Mouse (Mus musculus) thymus, postnatal 14 days (tissue): ENCODE results near the gene Htra1.

Source experiments
- DNase-seq: peaks from one replicate; pipeline ENCODE4 v3.0.0; 2021

Htra1 gene

DNA sequence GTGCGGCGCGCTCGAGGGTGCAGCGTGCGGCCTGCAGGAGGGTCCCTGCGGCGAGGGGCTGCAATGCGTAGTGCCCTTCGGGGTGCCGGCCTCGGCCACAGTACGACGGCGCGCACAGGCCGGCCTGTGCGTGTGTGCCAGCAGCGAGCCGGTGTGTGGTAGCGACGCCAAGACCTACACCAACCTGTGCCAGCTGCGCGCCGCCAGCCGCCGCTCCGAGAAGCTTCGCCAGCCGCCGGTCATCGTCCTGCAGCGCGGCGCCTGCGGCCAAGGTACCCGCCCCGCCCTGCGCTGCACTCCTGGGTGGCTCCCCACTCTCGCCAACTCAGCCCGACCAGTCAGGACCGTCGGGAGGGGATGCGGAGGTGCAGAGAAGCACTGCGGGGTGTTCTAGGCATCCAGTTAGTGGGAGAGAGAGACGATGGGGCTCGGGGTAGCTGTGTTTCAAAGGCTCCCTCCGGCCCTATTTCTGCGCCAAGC is 601 bp downstream of the Htra1 start:
- no peak for DNase-seq

DNA sequence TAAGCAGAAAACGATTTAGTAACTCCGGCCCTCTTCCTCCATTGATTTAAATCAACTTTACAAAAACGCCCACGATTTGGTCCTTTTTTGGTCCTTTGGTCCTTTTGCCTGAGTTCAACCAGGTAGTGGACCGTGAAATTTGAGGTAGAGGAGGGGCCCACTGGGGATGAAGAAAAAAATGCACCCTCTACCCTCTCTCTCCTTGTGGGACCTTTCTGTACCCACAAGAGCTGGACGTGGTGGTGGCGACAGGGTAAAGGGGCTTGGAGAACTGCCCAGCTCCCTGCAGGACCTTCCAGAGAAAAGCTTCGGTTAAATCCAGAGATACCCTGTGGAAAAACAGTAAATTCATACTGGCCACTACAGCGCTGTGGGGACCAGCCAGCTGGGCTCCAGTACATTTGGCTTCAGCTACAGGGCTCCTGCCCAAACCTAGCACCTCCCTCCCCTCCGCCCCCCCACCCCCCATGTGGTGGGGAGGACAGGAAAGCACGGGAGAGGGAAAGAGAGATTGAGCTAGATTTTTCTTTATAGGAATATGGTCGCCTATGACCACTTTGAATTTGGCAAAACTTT is 1.4 kb downstream of the Htra1 start:
- no peak for DNase-seq

DNA sequence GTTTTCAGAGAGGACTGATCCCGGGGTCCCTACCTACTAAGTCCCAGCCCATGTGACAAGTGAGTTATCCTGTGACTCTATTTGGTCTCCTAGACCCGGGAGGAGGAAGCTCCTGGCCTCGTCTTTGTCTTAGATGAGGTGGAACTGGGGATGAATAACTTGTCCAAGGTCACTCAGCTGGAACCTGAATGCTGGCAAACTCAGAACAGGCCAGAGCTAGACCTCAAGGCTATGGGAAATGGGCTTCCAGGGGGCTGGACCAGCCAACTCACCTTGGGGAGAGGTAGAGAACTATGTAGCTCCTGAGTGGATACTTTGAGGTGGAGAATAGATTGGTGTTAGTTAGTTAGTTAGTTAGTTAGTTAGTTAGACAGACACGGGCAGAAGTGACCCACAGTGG is 2.1 kb downstream of the Htra1 start:
- no peak for DNase-seq

DNA sequence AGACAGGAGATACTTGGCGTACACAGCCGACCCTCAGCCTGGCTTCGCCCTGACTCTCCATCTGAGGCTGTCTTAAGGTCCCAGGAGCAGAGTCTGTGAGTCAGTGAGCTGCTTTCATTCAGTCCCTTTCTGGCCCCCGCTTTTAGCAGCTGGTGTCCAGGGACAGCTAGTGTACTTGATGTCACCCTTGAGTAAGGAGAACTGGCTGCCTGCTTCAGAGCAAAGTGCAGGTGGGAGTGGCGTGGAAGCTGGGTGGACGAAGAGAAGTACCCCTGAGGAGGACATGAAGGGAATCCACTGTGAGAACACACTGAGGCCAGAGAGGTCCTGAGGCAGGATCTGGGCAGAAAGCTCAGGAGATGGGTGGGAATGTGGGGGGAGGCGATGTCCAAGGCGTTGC is 3.0 kb downstream of the Htra1 start:
- DNase-seq: no peak

DNA sequence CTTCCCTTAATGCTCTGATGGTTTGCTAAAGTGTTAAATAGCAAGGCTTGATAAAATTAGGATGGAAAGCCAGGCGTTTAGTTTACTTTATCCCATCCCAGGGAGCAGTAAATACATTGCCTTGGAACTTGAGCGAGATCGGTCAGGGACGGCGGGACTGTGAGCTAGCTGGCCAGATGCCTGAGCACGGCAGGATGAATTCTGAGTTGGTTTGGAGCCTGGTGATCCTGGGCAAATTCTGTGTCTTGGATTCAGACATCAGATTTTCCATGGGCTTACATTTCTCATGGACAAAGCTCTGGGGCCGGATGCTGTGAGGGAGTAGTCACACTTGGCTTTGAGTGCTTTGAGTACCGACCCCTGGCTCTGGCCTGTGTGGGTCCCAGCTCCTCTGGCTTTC is 4.8 kb downstream of the Htra1 start:
- no peak for DNase-seq

DNA sequence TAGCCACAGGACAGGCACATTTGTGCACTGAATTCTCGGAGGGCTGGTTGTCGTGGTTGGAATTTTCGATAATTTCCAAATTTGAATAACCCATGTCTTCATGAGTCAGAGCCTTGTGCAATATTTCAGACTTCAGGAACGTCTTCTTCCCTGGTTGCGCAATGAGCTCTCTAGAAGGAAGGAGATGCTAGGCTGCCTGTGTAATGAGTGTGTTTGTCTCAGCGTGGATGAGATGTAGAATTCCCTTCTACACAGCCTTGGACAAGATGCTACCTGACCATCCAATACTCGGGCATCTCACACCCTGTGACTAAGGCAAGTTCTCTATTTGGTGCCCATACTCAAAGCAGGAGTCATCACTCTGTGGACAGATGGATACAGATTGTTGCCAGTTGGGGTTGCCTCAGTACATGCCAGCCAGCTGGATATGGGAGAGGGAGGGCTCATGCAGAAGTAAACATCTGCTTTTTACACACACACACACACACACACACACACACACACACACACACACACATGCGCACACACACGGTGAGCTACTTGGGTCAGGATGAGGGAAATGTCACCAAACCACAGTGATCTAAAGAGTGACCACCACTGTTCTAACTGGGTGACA is 7.5 kb downstream of the Htra1 start:
- no peak for DNase-seq

DNA sequence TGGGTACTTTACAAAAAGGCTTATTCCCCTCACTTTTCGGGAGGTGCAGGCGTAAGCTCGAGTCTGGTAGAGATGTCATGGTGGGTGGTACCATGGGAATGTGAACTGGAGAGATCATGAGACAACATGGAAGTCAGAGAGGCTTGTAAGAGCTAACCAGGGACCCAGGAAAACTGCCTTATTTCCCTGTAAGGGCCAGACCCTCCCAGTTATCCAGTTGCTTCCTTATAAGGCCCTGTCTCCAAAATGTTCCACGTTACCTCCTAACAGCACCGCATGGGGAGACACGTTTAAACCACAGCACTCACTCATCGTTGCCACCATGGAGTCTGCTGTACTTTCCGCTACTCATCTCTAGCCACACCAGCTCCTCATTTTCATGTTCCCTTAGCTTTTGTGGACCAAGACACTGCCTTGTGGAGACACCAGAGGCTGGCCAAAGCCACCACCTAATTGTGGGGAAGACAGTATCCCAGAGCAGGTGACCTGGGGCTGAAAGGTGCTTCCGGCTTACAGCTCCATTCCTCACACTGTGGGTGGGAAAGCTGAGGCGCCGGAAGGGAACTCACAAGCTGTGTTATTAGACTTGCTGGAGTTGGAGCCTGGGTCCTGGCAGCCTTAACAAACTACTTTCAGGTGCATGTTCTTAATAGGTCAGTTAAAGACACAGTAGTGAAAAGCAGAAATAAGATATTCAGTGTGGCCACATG is 9.0 kb downstream of the Htra1 start:
- DNase-seq: no peak

DNA sequence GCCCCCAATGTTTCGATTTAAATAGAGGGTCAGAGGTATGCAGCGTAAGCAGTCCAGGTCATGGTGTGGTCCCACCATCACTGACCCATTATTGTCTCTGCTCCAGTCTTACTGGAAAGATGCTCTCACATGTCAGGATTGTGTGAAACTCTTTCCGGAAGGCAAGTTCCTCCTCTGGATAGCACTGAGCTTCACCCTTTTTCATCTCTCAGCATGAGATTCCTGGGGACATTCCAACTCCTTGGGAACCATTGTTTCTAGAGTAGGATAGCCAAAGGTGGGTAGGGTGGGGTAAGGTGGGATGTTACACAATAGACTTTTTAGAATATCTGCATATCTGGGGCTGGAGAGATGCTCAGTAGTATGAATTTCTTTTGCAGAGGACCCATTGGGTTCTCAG is 9.8 kb downstream of the Htra1 start:
- no peak for DNase-seq

DNA sequence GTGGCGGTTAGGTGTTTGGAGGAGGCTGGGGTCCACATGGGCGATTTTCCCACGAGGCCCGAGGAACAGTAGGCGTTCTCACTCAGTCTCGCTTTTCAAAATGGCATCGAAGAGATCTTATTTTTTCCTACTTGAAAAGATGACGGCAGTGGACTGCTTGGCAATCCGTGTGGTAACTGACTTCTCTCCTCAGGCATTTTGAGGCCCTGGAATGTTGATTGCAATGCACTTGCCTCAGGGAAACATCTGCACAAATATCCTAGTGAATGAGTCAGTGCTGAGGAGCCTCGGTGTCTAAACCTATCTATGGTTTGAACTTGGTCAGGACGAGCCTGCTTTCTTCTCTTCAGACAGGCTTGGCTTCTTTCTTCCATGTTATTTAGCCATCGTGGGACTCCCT is 10.4 kb downstream of the Htra1 start:
- DNase-seq: no peak

DNA sequence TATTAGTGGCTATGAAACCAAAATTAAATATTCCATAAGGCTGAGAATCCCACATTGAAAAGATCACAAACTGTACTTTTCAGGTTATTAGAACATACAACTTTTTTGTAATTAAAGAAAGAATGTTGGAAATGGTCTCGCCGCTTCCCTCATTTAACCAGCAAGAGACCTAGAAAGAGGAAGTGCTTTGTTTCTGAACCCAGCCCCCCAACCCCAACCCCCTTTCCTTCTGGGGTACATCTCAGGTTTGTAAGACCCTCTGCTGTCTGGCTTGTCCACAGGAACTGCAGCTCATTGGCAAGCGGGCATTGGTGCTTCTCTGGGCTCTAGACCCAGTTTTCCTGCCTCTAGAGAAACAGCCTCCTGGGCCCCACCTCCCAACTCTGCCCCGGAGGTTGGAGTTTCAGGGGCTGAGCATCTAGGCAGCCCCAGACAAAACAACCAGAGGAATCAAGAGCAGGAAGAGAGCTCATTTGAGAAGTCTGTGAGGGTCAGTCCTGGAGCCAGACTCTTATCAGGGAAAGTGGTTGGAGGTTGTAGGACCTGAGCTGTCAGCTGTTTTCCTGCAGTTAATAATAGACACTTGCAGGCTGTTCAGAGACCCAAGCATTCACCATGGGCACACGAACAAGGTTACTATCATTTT is 12.8 kb downstream of the Htra1 start:
- DNase-seq: no peak

DNA sequence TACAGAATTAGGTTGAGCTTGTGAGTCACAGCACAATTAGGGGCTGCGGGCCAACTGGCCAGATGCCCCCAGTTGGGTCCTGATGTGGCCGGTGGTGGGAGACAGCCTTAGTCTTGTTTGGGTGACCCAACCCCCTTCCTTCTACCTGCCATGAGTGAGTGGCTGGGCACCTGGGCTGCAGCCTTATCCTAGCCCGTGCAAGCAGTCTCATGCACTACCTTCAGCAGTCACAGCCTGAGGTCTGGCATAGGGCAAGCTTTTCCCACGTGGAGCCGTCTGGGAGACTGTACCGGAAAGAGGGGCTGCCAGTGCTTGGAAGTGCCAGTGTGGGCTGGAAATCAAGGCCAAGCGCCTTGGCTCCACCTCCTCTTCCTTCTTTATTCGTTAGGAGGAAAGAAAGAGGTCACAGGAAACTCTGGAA is 13.4 kb downstream of the Htra1 start:
- DNase-seq: no peak

DNA sequence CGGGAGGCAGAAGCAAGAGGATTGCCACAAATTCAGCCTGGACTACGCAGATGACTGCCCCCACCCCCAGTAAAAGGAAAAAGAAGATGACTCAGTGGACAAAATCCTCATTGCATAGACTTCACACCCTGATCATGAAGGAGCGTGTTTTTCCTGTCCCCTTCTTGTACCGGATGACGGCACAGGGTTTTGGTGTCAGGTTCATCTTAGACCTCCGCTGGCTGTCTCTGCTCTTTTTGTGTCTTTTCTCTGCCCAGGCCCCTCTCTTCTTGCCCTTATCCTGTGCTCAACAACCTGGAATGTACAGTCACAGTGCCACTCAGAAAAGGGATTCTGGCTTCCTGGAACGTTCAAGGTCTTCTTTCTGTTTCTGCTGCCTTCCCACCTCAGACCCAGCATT is 14.6 kb downstream of the Htra1 start:
- DNase-seq: no peak

DNA sequence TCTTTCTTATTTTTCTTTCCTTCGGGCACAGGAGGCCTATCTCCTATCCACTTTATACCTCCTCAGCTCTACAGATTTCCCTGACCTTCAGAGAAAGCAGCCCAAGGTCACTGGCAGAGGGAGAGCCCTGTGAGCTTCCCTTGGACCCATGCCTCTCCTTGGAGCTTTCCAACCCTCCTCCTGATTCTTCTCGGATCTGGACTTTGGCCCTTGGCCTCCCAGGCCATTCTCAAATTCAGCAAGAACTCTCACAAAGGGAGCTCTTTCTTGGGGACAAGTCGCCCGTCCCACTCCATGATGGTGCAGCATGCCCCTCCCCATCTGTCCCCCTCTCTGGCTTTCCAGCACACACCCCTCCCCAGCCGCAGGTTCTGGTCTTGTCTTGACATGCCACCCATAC is 15.1 kb downstream of the Htra1 start:
- DNase-seq: no peak

DNA sequence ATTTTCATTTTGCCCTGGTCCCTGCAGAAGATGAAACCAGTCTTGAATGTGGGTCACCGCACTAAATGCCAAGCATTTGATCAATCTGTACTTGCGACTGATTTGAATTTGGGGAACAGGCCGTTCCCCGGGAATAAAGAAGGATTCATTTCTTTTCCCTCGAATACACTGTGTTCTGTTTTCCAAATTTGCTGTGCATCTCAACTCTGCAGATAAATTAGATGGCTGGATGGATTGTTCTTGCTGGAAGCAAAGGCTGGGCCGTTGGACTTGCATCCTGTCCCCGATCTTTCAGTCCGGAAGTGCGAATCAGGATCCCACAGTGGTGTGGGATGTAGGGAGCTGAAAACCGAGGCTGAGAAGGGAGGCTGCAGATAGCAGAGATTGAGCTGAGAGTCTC is 17.5 kb downstream of the Htra1 start:
- DNase-seq: no peak

DNA sequence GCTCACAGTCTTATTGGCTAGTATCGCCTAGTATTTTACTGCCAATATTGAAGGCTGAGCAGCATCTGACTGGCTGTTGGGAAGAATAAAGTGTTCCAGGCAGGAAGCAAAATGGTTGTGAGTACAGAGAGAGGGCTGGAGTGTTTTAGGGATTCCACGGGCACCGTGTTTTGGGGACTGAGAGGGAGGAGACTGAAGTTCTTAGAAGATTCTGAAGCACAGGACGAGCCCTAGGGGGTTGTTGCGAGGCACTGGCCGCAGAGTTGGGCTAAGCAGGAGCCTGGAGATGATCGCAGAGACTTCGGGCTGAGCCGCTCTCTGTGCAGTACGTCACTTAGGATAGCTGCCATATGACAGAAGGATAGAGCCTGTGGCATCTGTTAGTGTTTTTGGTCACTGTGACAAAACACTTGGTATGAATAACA is 18.3 kb downstream of the Htra1 start:
- no peak for DNase-seq

DNA sequence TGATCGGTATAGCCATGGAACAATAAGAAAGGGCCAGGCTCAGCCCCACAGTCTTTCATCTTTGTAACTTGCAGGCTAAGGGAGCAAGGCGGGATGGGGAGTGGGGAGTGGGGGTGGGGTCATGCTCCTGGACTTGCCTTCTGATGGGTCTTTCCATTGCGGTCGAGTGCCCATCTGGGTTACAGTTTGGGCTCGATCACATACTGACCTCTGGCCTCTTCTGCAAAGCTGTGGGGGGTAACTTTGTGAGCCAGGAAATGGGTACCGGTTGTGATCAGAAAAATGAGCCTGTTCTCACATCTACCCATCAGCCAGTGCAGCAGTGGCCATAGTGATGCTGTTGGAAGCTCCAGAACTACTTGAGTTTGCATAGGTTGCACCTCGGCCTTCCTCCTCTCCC is 22.6 kb downstream of the Htra1 start:
- no peak for DNase-seq

DNA sequence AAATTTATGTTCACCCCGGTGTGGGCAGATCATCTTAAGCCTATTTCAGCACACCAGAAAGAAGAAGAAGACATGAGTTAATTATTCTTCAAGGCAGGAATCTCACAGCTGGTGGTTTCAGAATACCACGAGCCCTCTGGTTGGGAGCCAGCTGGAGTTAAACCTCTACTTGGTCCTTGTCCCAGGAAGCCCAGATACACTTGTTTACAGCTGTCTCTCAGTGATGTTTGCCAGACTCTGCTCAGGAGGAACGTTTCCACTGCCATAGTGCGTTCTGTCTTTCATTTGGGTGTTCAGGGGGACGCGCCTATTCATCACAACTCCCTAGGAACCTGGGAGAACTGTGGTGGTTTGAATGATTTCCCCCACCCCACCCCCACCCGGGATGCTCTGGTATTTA is 24.0 kb downstream of the Htra1 start:
- DNase-seq: no peak

DNA sequence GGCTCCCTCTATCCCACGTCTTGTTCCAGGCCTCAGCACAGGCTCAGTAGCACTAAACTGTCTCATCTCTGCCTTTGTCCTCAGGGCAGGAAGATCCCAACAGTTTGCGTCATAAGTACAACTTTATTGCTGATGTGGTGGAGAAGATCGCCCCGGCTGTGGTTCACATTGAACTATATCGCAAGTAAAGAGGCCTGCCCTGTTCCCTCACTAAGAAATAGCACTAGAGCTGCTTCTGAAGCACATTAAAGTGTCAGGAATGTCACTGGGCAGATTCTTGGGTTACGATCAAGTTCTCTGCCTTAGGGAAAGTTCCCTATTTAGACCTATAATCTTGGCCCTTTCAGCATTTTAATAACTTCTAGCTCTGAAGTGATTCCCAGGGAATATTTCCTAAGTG is 25.5 kb downstream of the Htra1 start:
- DNase-seq: no peak

DNA sequence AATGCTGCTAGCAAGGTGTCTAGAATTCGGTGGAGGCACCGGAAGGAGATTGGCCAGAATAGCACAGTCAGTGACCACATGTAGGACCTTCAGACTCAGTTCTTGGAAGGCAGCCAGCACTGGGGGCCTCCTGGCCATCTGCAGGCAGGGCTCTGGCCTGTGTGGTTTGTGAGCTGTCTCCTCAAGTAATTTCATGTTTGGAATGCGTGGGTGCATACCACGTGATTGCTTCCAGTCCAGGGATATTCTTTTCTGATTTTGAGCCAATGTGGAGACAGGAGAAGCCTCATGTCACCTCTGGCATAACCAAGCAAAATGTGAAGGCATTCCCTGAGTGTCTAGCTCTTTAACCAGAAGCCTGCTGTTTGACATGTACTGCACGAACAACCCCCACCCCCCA is 28.8 kb downstream of the Htra1 start:
- no peak for DNase-seq

DNA sequence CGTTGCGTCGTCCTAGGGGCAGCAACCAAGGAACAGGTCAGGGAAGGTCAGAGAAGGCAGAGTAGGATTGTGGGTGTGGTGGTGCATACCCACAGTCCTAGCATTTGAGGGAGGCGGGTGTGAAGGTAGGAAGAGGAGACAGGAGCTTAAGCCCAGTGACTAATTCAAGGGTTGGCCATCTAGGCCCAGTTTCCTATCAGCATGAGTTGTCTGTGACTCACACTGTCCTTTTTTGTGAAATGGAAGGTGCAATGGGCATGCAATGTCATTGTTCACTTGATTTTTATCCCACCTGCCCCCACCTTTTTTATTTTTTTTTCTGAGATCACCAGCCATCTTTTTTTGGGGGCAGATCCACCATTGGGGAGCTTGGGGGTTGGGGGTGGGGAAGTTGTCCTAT is 29.5 kb downstream of the Htra1 start:
- DNase-seq: no peak

DNA sequence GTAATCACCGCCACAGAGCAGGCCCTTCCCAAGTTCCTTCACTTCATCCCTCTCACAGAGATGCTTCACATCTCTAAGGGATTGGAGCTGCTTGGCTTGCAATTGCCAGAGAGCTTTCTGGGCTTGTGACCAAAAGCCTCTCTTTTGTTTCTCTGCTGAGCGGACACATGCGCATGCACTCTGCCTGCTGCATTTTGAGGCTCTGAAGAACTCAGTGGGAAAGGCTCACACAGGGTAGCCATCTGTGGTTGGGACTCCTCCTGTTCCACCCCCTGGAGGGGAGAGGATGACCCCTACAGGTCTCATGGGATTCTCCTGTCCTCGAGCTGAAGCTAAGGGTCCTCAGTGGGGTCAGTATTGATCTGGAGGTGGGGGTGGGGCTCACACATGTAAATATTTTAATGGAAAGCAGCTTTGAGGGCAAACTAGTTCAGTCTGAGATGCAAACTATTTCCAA is 30.0 kb downstream of the Htra1 start:
- DNase-seq: no peak

DNA sequence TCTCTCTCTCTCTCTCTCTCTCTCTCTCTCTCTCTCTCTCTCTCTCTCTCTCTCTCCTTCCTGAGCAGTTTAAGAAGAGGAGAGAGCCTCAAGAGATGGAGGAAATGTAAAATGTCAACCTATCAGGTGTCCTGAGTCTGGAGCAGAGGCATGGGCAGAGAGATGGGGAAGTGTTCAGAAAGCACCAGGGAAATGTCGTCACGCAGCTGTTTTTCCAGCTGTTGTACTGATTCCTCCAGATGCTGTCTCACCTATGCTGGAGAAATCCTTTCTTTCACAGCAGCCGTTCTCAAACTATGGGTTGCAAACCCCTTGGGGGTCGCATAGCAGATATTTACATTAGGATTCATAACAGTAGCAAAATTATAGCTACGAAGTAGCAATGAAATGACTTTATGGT is 30.5 kb downstream of the Htra1 start:
- no peak for DNase-seq

DNA sequence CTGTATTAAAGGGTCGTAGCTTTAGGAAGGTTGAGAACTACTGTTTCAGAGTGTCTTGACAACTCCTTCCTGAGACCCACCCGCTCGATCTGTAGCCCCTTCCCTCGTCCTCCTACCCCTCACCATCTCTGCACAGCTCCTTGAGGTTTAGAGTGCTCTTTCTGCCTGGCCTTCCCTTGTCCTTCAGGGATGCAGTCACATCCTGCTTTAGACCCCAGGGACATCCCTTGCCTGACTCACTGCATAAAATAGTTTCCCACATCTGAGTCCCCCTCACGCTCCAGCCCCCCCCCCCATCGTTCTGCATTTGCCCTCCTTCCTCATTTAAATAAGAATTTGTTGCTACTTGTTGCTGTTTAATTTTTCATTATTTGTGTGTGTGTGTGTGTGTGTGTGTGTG is 31.0 kb downstream of the Htra1 start:
- no peak for DNase-seq

DNA sequence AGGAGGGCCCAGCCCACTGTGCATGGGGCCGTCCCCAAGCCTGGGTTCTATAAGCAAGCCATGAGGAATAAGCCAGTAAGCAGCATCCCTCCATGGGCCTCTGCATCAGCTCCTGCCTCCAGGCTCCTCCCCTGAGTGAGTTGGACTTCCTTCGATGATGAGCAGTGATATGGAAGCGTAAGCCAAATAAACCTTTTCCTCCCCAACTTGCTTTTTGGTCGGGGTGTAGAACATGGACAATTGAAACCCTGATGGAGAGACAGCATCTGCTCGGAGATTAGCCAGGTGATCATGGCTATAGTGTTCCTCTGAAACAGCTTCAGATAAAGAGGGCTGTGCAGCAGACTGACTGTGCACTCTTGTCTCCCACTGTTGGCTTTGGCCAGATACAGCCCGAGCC is 32.0 kb downstream of the Htra1 start:
- DNase-seq: no peak
